Mouse (Mus musculus) brain, embryonic 14.5 days (tissue): ENCODE data around the gene Vapb.

ENCODE experiments used
- CTCF ChIP-seq: fragments of 200-500 bp; IDR thresholded peaks from 2 replicates; pipeline ENCODE4 v1.5.1; 2012; ENCODE audit warnings: inconsistent platforms, mild to moderate bottlenecking, moderate library complexity, borderline replicate concordance; ENCODE audit not compliant: insufficient read depth, insufficient read length; ENCODE audit errors: extremely low read depth
- POLR2A ChIP-seq: fragments of 200-500 bp; IDR thresholded peaks from 2 replicates; pipeline ENCODE4 v1.6.1; 2012; ENCODE audit warnings: mild to moderate bottlenecking, inconsistent platforms, borderline replicate concordance; ENCODE audit not compliant: poor library complexity, insufficient read depth, insufficient read length, severe bottlenecking; ENCODE audit errors: extremely low read depth

DNA sequence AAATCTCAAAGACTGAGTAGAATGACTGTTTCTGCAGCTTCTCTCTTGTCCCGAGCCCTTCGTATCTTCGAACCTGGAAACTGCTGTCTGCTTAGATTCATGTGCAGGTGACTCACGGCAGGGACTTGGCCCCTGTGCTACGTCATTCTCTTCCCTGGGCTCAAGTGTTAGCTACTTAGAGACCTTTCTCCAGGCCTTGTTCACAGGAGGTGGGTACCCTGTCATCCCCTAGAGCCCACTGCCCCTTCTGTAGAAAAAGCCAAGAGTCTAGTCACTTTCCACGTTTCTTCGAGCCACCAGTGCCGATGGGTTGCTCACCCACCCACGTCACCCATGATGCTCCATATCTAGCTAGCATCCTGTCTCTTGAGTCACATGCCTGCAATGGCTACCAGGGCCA, 89.9 kb downstream of the Vapb start:
- TF ChIP-seq CTCF (no peak), POLR2A (no peak)
